Mouse (Mus musculus): ENCODE data around the gene Ltbp1.

Gene Ltbp1

DNA sequence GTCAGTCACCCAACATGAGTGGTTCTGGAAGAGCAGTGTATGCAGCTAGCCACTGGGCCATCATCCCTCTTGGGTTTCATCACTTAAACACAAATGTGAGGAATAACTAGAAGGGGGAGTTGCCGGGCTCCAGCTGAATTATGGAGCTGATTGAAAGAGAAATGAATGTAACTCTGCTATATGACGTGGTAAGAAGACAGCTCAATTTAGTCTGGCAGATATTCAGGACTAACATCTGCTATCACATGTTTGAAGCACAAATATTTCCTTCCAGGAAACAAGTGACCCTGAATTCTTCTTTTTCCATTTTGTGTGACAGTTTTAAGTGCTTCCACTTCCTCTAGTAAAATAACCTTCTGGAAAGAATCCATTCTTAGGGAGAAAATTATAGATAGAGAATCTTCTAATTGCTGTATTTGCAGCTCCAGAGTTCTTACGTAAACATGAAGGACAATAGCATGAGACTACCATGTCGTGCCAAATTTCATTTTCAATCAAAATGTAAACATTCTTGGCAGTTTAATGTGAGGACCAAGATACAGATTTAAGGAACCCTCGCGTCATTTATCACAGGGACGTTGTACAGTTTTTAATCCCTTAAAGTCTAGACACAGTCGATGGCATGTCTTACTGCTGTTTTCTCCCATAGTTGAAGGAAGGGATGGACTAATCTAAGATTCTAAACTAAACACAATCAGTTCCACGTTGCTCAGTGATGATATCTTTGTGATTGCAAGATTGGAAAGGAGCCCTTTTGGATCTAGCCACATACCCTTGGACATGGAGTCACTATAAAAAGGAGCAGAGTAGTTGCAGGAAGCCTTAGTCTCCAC, 279.7 kb downstream of the Ltbp1 start:
- DNase-seq (ENCODE audit: low spot score in 2 of 2) = no peak

DNA sequence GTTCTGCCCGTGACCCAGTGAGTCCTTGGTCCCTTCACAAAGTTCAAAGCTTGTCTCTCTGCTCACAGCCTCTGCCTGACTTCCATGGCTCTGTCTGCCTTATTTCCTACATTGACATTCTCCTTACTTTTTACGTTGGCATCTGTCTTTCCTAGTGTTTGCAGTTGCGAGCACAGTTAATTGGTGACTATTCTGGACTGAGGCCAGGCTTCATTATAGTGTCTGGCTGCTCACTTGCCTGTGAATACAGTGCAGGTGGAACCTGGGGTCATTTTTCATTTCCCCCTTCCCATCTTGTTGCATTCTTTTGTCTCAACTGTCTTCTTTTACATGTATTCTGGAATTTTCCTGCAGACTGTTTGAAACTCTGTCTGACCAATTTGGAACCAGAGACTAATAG, 287.6 kb downstream of the Ltbp1 start:
- no peak for DNase-seq (ENCODE audit: low spot score in 2 of 2)

GRCm38 (mm10) chr17:75293725-75294124, 288.4 kb downstream of the Ltbp1 start:
- DNase-seq (ENCODE audit: low spot score in 2 of 2) = no peak

- DNase-seq (ENCODE audit: low spot score in 2 of 2) = no peak
Observed at GRCm38 (mm10) chr17:75300908-75301307, 295.5 kb downstream of the Ltbp1 start.

GRCm38 (mm10) chr17:75304807-75305420, 299.5 kb downstream of the Ltbp1 start:
- DNase-seq (ENCODE audit: low spot score in 2 of 2) = no peak

GRCm38 (mm10) chr17:75305714-75306113, 300.3 kb downstream of the Ltbp1 start:
- DNase-seq (ENCODE audit: low spot score in 2 of 2) = no peak

- DNase-seq (ENCODE audit: low spot score in 2 of 2) = no peak
Observed at GRCm38 (mm10) chr17:75307070-75308011, 302.0 kb downstream of the Ltbp1 start.

DNA sequence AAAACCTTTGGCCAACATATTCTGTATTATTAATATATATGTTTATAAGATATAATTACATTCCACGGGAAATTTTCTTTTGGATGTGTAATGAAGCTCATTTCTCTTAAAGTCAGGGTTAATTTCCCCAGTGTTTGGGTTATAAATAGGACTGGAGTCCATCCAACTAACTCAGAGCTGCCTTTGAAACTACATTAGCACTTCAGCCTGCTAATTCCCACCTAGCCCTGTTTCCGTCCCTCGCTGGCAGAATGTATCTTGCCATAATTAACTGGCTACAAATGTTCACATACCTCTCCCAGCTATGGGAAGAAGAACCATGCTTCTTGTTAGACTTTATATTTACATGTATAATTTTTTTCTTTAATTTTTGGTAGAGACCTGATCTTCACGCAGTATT, 311.7 kb downstream of the Ltbp1 start:
- DNase-seq (ENCODE audit: low spot score in 2 of 2) = no peak

- DNase-seq (ENCODE audit: low spot score in 2 of 2) = no peak
Observed at GRCm38 (mm10) chr17:75323229-75323628, 317.9 kb downstream of the Ltbp1 start.

DNA sequence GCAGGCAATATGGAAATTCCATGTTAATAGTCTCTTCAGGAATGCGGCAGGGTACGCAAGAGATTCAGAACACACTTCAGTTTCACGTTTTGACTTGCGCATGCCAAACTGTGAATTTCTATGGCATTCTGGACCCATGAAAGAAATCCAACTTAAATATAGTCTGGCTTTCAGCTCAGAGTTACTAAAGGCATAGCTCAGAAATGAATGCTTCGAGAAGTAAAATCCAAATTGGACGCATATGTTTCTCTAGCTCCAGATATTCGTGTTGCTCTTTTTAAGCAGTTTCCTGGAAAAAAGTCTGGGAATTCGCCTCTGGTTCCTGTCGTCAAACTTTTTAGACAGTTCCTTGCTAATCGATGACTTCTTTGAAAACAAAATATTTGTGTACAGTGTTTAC, 318.4 kb downstream of the Ltbp1 start:
- no peak for DNase-seq (ENCODE audit: low spot score in 2 of 2)

- no peak for DNase-seq (ENCODE audit: low spot score in 2 of 2)
Observed at GRCm38 (mm10) chr17:75328102-75328639, 322.8 kb downstream of the Ltbp1 start.

- no peak for DNase-seq (ENCODE audit: low spot score in 2 of 2)
Observed at GRCm38 (mm10) chr17:75330366-75330765, 325.0 kb downstream of the Ltbp1 start.

GRCm38 (mm10) chr17:75331421-75331951, 326.1 kb downstream of the Ltbp1 start:
- DNase-seq (ENCODE audit: low spot score in 2 of 2) = no peak

- no peak for DNase-seq (ENCODE audit: low spot score in 2 of 2)
Observed at GRCm38 (mm10) chr17:75332289-75332688, 326.9 kb downstream of the Ltbp1 start.

- DNase-seq (ENCODE audit: low spot score in 2 of 2) = no peak
Observed at GRCm38 (mm10) chr17:75333011-75333410, 327.6 kb downstream of the Ltbp1 start.

DNA sequence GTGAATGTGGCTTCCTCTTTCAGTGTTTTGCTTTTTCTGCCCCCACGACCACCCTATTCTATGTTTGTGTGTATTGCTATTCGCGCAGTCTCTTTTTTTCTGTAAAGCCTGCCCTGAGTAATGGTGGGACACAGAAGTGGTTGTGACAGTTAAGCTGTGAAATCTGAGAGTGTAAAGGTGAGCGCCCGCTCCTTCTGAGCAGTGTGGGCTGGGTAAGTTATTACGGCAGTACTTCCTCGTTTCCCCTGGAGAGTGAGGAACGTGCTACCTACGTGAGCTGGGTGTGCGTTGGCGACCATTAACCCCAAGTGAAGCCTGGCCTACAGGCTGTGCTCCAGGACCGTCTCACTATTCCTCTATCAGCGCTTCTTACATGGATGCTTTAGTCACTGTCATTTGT, 328.4 kb downstream of the Ltbp1 start:
- DNase-seq (ENCODE audit: low spot score in 2 of 2) = no peak

DNA sequence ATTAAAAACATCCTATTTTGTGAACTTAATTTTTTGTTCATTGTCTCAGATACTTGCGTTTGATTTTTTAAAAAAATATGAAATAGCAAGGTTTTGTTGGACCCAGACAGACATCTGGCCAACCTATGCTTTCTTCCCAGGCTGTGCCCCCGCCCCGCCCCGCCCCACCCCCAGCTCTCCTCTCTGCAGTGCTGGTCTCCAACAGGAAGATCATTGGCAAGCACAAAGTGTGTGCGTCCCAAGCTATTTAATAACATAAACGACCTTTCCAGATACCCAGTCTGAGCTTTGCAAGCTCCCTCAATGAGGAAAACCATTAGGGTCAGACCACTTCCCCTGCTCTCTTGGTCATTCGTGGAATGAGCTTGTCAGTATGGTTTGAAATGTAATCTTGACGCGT, 330.3 kb downstream of the Ltbp1 start:
- DNase-seq (ENCODE audit: low spot score in 2 of 2) = no peak

DNA sequence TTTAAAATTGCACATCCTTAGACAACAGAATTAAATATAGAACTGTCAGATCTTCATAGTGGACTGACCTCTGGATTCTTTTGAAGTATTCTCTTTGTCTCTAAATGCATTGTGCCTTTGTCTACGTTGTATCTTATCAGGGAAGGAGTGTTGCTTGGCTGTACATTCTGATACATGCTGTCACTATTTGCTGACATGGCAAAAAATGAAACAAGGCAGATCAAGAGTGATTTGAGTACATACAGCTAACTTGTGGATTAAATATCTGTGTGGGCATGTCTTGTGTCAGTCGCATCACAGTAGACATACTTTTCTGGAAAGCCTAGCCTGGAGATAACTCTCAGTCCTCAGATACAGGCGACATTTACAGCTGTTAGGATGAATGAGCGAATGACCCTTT, 335.9 kb downstream of the Ltbp1 start:
- no peak for DNase-seq (ENCODE audit: low spot score in 2 of 2)

GRCm38 (mm10) chr17:75345116-75345515, 339.7 kb downstream of the Ltbp1 start:
- DNase-seq (ENCODE audit: low spot score in 2 of 2) = no peak

- no peak for DNase-seq (ENCODE audit: low spot score in 2 of 2)
Observed at GRCm38 (mm10) chr17:75347414-75347813, 342.0 kb downstream of the Ltbp1 start.

- peak; percentile 15 to 38 for DNase-seq (ENCODE audit: low spot score in 2 of 2)
Observed at GRCm38 (mm10) chr17:75349109-75349508, 343.7 kb downstream of the Ltbp1 start.

GRCm38 (mm10) chr17:75349602-75350001, 344.2 kb downstream of the Ltbp1 start:
- no peak for DNase-seq (ENCODE audit: low spot score in 2 of 2)
